Mouse (Mus musculus) myocyte (in vitro differentiated cells): ENCODE results near the gene Akr1d1. TPM values are rescaled to one million over a fixed set of nuclear protein-coding genes. Genes with fewer than 3 reads are reported as not detected.

ENCODE experiments used
- H3K27me3 ChIP-seq: one replicate; pipeline ENCODE4 v1.6.1; 2011; ENCODE audit not compliant: control insufficient read depth, insufficient read depth, insufficient read length
- H3K36me3 ChIP-seq: one replicate; pipeline ENCODE4 v1.6.1; 2011; ENCODE audit not compliant: control insufficient read depth, insufficient read depth
- H3K4me2 ChIP-seq: one replicate; pipeline ENCODE4 v1.6.1; 2011; ENCODE audit warnings: low read depth, control low read depth
- H3K4me3 ChIP-seq: one replicate; pipeline ENCODE4 v1.5.1; 2011; ENCODE audit warnings: mild to moderate bottlenecking, control low read depth, moderate library complexity
- H3K79me2 ChIP-seq: one replicate; pipeline ENCODE4 v1.6.1; 2011; ENCODE audit not compliant: control insufficient read depth, insufficient read depth
- H3ac ChIP-seq: one replicate; pipeline ENCODE4 v1.6.1; 2011; ENCODE audit not compliant: control insufficient read depth, insufficient read length
- CEBPB ChIP-seq: IDR thresholded peaks from 2 replicates; pipeline ENCODE4 v1.6.1; 2011; ENCODE audit warnings: mild to moderate bottlenecking, moderate library complexity; ENCODE audit not compliant: poor library complexity, insufficient read depth, severe bottlenecking
- E2F4 ChIP-seq: IDR thresholded peaks from one replicate; pipeline ENCODE4 v1.6.1; 2011; ENCODE audit warnings: mild to moderate bottlenecking, control low read depth, moderate library complexity; ENCODE audit not compliant: insufficient read depth
- MAX ChIP-seq: IDR thresholded peaks from one replicate; pipeline ENCODE4 v1.6.1; 2011; ENCODE audit warnings: low read depth, mild to moderate bottlenecking, control low read depth
- MYOD1 ChIP-seq, 3 experiments: IDR thresholded peaks; one replicate each; pipeline ENCODE4 v1.6.1; 2011; ENCODE audit warnings: control low read depth in 2 of 3, low read depth in 2 of 3, mild to moderate bottlenecking in 2 of 3, moderate library complexity in 1 of 3; ENCODE audit not compliant: insufficient read length in 2 of 3, control insufficient read depth in 1 of 3
- MYOG ChIP-seq, 3 experiments: IDR thresholded peaks; one replicate each; pipeline ENCODE4 v1.6.1; 2011; ENCODE audit warnings: control low read depth in 2 of 3, low read depth in 2 of 3, mild to moderate bottlenecking in 2 of 3; ENCODE audit not compliant: insufficient read length in 2 of 3, control insufficient read depth in 1 of 3, insufficient read depth in 1 of 3
- POLR2A ChIP-seq: IDR thresholded peaks from one replicate; pipeline ENCODE4 v1.6.1; 2011; ENCODE audit warnings: low read depth, mild to moderate bottlenecking, control low read depth, moderate library complexity; ENCODE audit not compliant: insufficient read length
- POLR2AphosphoS2 ChIP-seq: IDR thresholded peaks from one replicate; pipeline ENCODE4 v1.6.1; 2011; ENCODE audit warnings: low read depth, control low read depth; ENCODE audit not compliant: insufficient read length
- REST ChIP-seq: IDR thresholded peaks from one replicate; pipeline ENCODE4 v1.6.1; 2011; ENCODE audit warnings: mild to moderate bottlenecking, control low read depth, moderate library complexity; ENCODE audit not compliant: insufficient read depth, insufficient read length
- SRF ChIP-seq: IDR thresholded peaks from one replicate; pipeline ENCODE4 v1.6.1; 2011; ENCODE audit warnings: low read depth; ENCODE audit not compliant: control insufficient read depth, insufficient read length
- TCF12 ChIP-seq: IDR thresholded peaks from one replicate; pipeline ENCODE4 v1.6.1; 2011; ENCODE audit warnings: mild to moderate bottlenecking, control low read depth; ENCODE audit not compliant: poor library complexity, insufficient read depth, severe bottlenecking
- TCF3 ChIP-seq: IDR thresholded peaks from one replicate; pipeline ENCODE4 v1.6.1; 2011; ENCODE audit warnings: low read depth, control low read depth; ENCODE audit not compliant: insufficient read length
- USF1 ChIP-seq: IDR thresholded peaks from one replicate; pipeline ENCODE4 v1.6.1; 2011; ENCODE audit warnings: low read depth, mild to moderate bottlenecking, control low read depth, moderate library complexity
- polyA plus RNA-seq: library from polyadenylated mRNA; unstranded; fragments of >200 nt; fragmentation: generic; extraction: Trizol; gene quantifications from one replicate; pipeline ENCODE4 v1.2.1, GENCODE M21; 2012; ENCODE audit warnings: missing spikeins

Gene Akr1d1
- polyA plus RNA-seq, 1 experiment, result not detected

DNA sequence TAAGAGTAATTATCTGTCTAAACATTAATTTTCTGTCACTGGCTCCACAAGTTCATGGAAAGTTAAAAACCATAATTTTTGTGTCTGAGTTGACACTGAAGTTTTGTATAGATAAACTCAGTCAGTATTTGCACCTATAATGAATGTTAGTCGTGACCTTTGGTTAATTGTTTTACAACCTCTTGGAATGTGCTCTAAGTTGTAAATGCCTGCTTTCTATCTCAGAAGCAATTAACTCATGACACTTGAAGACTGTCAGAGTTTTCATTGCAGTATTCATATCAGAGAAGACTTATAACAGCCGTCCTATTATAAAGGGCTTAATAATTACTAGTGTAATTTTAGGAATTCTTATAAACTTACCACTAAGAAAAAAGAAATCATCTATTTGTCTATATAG is 43.0 kb downstream of the Akr1d1 start:
- Histone ChIP-seq H3K36me3 (no peaks in the 10 kb centered on the region), H3K79me2 (no peaks in the 10 kb centered on the region), H3K27me3 (no peaks in the 10 kb centered on the region), H3K4me2 (no peak overlapping the region), H3K4me3 (no peak overlapping the region), H3ac (no peak overlapping the region)
- TF ChIP-seq REST, result no peak

DNA sequence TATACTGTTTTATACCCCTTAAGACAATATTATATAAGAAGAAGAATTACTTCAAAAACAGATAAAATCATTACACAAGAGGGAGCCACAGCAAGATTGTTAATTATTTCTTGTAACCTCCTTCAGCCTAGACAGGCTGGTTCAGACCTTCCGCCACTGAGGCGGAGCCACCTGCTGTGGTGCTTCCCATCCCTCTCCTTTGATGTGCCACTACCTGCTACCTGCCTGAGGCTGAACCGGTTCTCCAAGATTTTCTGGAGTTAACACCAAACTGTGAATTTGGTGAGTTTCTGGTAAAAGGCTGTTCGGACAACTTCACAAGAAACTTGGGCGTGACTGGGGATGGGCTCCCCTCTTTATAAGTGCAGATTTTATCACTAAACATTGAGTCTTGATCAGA is 50.5 kb downstream of the Akr1d1 start:
- H3K4me2 ChIP-seq, result no peak overlapping the region
- TF ChIP-seq TCF12 (no peak), MYOD1 (IDR thresholded peaks at IDR 0.05; ENCODE audit: control insufficient read depth in 1 of 3, insufficient read length in 2 of 3, low read depth in 2 of 3) (no peak), TCF3 (no peak), CEBPB (no peak), USF1 (no peak)
- H3ac ChIP-seq, result no peak overlapping the region
- no peak overlapping the region for H3K4me3 ChIP-seq
- H3K36me3 ChIP-seq, result no peaks in the 10 kb centered on the region
- no peaks in the 10 kb centered on the region for H3K79me2 ChIP-seq
- H3K27me3 ChIP-seq, result no peaks in the 10 kb centered on the region

DNA sequence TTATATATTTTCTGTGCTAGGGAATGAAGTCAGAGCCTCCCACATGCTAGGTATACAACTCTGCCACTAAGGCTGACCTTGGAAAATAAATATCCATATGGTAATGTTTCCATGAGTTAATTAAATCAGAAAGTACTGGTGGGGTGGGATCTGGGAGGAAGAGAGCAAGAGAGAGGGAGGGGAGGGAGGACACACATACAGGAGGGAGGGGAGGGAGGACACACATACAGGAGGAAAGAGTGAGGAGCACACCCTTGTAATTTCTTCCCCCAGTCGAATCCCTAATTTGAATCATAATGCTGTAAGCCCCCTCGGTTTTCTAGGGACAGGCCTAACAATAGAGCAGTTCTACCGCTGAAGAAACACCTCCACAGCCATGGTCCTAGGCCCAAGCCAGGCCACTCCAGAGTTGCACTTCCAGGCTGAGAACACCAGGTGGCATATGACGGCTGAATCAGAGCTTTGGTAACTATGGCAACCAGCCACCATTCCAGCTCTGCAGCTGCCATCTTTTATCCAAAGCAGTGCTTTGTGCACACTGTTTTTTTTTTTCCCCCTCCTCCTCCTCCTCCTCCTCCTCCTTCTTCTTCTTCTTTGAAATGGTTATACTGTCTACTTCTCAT is 59.5 kb downstream of the Akr1d1 start:
- Histone ChIP-seq H3K4me3 (no peak overlapping the region), H3K27me3 (no peaks in the 10 kb centered on the region), H3K36me3 (no peaks in the 10 kb centered on the region), H3K4me2 (no peak overlapping the region), H3ac (no peak overlapping the region), H3K79me2 (no peaks in the 10 kb centered on the region)
- TF ChIP-seq CEBPB, result no peak
- TF ChIP-seq REST, result no peak
- TF ChIP-seq MYOG (IDR thresholded peaks at IDR 0.05; ENCODE audit: control insufficient read depth in 1 of 3, insufficient read depth in 1 of 3, insufficient read length in 2 of 3, low read depth in 2 of 3), result peak in 1 of 3 experiments; percentile 40
- no peak for TF ChIP-seq TCF12
- TF ChIP-seq MAX, result no peak
- TF ChIP-seq POLR2A, result no peak
- TF ChIP-seq SRF, result no peak
- no peak for TF ChIP-seq E2F4
- TF ChIP-seq TCF3, result no peak
- no peak for TF ChIP-seq POLR2AphosphoS2
- peak in 2 of 3 experiments; percentile 27 to 34 for TF ChIP-seq MYOD1 (IDR thresholded peaks at IDR 0.05; ENCODE audit: control insufficient read depth in 1 of 3, insufficient read length in 2 of 3, low read depth in 2 of 3)
- no peak for TF ChIP-seq USF1

DNA sequence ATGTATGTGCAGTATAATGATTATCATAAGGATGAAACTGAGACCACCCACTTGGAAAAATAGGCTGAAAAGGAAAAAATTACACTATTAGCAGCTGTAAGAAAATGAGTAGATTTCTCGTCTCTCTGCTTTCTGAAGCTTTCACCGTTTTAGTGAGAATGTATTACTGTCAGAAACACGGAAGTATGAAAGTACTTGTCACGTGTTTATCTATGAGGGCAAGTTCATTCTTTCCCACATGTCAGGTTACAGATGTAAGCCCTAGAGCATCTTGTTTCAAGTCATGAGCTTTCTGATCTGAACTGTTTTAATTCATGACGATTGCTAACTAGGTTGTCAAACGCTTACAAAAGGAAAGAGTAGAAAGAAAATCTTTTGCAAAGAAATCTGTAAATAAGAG is 60.8 kb downstream of the Akr1d1 start:
- no peaks in the 10 kb centered on the region for H3K27me3 ChIP-seq
- no peaks in the 10 kb centered on the region for H3K36me3 ChIP-seq
- no peaks in the 10 kb centered on the region for H3K79me2 ChIP-seq
- H3K4me3 ChIP-seq, result no peak overlapping the region
- no peak overlapping the region for H3ac ChIP-seq
- H3K4me2 ChIP-seq, result no peak overlapping the region
- no peak for TF ChIP-seq E2F4
- no peak for TF ChIP-seq POLR2AphosphoS2
- no peak for TF ChIP-seq POLR2A
- TF ChIP-seq MYOD1 (IDR thresholded peaks at IDR 0.05; ENCODE audit: control insufficient read depth in 1 of 3, insufficient read length in 2 of 3, low read depth in 2 of 3), result no peak
- no peak for TF ChIP-seq MAX
- TF ChIP-seq TCF12, result no peak
- TF ChIP-seq TCF3, result no peak
- no peak for TF ChIP-seq SRF
- no peak for TF ChIP-seq USF1
- TF ChIP-seq MYOG (IDR thresholded peaks at IDR 0.05; ENCODE audit: control insufficient read depth in 1 of 3, insufficient read depth in 1 of 3, insufficient read length in 2 of 3, low read depth in 2 of 3), result no peak
- TF ChIP-seq CEBPB, result no peak
- TF ChIP-seq REST, result no peak

DNA sequence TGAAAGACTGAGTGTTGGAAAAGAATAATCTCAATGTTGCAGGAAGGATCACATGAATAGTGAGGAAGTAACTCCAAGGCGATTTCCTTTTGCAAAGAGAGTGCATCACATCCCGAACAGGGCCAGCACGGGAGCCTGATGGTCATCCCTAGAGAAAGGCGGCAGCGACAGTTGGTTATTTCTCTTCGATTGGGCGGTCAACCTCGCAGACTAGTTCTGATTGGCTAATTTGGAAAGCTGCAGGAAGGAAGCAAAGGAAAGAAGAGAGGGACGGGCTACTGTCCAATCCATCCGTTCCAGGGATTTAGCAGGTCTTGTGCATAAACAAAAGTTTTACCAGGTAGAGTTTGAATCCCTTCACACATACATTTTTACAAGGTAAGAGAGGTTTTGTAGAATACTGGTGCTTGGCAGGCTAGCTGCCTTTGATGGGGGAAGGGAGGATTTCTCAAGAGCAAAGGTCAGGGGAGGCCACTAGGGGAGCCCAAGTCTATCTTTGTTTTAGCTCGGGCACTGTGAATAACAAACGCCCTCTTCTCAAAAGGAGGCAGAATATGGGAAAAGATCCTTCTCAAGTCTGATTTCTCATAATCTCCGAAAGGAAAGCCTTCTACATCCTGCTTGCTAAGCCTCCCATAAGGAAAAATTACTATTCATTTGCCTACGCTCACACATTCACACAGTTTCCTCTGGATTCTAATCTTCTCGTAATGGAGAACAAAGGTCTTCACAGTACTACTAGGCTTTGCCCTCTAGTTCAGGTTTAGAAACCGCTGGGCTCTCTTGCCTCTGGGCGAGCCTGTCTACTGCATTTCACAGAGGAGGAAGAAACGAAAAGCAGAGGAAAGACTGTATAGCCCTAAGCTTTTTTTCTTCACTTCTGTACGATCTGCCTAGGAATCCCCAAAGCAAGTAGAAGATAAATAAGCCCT is 62.4 kb downstream of the Akr1d1 start:
- H3K4me3 ChIP-seq, result no peak overlapping the region
- H3K36me3 ChIP-seq, result no peaks in the 10 kb centered on the region
- H3ac ChIP-seq, result no peak overlapping the region
- H3K27me3 ChIP-seq, result no peaks in the 10 kb centered on the region
- no peaks in the 10 kb centered on the region for H3K79me2 ChIP-seq
- TF ChIP-seq MYOG (IDR thresholded peaks at IDR 0.05; ENCODE audit: control insufficient read depth in 1 of 3, insufficient read depth in 1 of 3, insufficient read length in 2 of 3, low read depth in 2 of 3) (no peak), SRF (no peak)
- no peak overlapping the region for H3K4me2 ChIP-seq
